Mouse (Mus musculus) liver, adult 2 months (tissue): ENCODE data around the gene Hira.

Experiments
- CTCF ChIP-seq: fragments of 200-500 bp; IDR thresholded peaks from 2 replicates; pipeline ENCODE4 v1.5.1; 2011; ENCODE audit warnings: low read depth, low read length, control low read depth
- POLR2A ChIP-seq: fragments of 200-500 bp; IDR thresholded peaks from 2 replicates; pipeline ENCODE4 v1.6.1; 2011; ENCODE audit warnings: low read length, control low read depth; ENCODE audit not compliant: insufficient read depth; ENCODE audit errors: extremely low read depth

DNA sequence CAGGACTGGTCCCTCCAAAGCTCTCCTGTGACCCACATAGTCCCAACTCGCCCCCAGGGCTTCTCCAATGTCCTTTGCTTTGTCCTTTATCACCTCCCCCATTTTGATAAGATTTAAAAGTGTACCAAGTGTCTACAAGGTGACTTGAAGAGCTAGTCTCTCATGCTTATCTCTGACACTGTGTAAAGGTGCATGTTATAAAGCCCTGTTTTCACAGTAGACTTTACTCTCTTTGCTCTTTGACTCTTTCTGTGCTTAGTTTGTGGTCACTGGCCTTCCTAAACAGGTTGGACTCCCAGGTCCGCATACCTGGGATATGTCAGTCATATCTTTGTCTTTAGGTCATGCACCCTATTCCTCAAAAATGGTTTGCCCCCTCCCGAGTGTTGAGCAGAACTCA lies 78.2 kb downstream of the Hira start:
- TF ChIP-seq CTCF (no peak), POLR2A (no peak)
